Mouse (Mus musculus): Measurements from ENCODE around the gene Azin2. TPM values are rescaled to one million over a fixed set of nuclear protein-coding genes. Genes with fewer than 3 reads are reported as not detected.

The Azin2 gene
- polyA plus RNA-seq, 1 experiment from 2014 or later: 20.1 TPM

DNA sequence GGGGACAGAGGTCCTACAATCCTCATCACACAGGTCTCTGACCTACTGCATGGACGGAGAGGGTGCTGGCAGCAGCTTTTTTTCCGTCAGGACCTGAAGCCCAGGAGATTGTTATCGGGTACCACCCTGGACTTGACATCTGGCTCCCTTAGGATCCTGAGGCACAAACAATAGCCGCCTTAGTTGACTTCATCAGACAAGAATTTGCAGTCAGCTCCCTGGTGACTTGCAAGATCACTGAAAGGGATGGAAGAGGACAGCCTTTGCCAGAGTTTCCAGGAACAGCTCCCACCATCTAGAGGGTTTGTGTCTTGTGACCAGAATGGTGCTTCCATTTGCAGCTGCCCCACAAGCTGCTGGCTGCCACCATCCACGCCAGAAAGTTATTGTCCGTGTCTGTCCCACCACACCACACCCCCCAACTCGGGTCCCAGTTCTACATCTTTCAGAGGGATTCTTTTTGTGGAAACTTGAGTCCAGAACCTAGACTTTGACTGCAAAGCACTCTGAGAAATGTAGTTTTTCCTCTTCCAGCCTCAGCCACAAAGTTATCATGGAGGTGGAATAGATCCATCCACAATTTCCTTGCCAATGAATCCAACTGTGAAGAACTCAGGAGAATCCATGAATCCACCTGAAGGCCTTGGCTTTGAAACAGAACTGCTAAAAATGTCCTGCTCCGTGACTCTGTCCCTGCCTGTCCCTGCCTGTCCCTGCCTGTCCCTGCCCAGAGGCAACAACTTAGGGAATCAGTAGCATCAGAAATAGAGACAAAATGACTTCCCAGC, 51.8 kb downstream of the Azin2 start:
- DNase-seq (ENCODE audit: low spot score) (no peak), ATAC-seq (ENCODE audit: low FRiP score) (no peak)
- Histone ChIP-seq H3K4me2 (replicated peaks) (no peak overlapping the region), H3K9me3 (ENCODE audit: control insufficient read depth, low read length) (no peaks in the 10 kb centered on the region), H3K27me3 (ENCODE audit: control insufficient read depth, insufficient read depth, low read length) (no peaks in the 10 kb centered on the region), H3K9ac (no peak overlapping the region), H3K36me3 (replicated peaks; ENCODE audit: control insufficient read depth, insufficient read depth) (peaks cover 26% of the 10 kb centered on the region), H3K4me1 (replicated peaks; ENCODE audit: control insufficient read depth, insufficient read depth, low read length) (no peaks in the 10 kb centered on the region), H3K27ac (no peak overlapping the region), H3K4me3 (replicated peaks; ENCODE audit: low read length) (no peak overlapping the region)
- WGBS: 78% methylated on average over 8 of the region's 8 CpGs

DNA sequence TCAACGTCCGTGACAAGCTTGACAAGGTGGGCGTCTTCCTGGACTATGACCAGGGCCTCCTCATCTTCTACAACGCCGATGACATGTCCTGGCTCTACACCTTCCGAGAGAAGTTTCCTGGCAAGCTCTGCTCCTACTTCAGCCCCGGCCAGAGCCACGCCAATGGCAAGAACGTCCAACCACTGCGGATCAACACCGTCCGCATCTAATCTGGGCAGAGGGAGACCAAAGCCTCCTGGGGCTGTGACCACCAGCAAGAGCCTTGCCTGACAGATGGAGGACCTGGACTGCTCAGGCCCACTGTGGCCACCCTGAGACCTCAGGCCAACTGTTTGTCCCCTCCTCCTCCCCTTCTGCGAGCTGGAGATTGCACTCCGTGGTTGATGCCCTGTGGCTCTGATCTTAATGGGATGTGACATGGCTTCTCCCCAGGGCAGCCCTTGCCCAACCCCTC, 52.8 kb downstream of the Azin2 start:
- Histone ChIP-seq H3K9ac (no peak overlapping the region), H3K4me1 (replicated peaks; ENCODE audit: control insufficient read depth, insufficient read depth, low read length) (peaks cover 1% of the 10 kb centered on the region; the same call in 1 of the 2 replicates), H3K4me2 (replicated peaks) (no peak overlapping the region), H3K27ac (no peak overlapping the region), H3K36me3 (replicated peaks; ENCODE audit: control insufficient read depth, insufficient read depth) (peaks cover 26% of the 10 kb centered on the region), H3K4me3 (replicated peaks; ENCODE audit: low read length) (no peak overlapping the region), H3K27me3 (ENCODE audit: control insufficient read depth, insufficient read depth, low read length) (no peaks in the 10 kb centered on the region), H3K9me3 (ENCODE audit: control insufficient read depth, low read length) (no peaks in the 10 kb centered on the region)
- WGBS: 88% methylated on average over 14 of the region's 14 CpGs
- ATAC-seq (ENCODE audit: low FRiP score) (no peak), DNase-seq (ENCODE audit: low spot score) (no peak)

DNA sequence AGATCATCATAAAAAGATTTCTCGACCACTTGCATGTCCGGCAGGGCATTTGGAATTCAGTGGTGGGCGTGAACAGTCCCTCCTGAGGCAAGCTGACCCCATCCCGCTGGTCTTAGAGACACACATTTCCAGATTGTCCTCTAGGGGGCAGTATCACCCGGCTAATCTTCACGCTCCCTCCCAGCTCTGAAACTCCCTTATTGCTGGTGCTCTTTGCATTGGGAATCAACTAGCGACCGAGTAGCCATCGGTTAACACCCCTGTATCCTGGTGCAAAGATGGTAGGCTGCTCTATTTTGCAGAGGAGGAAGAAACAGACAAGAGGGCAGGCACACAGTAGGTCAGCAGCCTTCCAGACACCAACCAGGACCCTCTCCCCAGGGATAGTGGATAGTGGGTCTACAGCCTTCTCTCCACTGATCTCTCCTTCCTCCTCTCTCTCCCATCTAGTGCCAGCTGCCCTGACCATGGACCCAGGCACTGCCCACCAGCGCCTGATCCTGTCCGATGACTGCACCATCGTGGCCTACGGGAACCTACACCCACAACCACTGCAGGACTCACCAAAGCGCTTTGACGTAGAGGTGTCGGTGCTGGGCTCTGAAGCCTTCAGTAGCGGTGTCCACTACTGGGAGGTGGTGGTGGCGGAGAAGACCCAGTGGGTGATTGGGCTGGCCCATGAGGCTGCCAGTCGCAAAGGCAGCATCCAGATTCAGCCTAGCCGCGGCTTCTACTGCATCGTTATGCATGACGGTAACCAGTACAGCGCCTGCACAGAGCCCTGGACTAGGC, 53.5 kb downstream of the Azin2 start:
- Histone ChIP-seq H3K4me1 (replicated peaks; ENCODE audit: control insufficient read depth, insufficient read depth, low read length) (peaks cover 8% of the 10 kb centered on the region; the same call in 1 of the 2 replicates), H3K27me3 (ENCODE audit: control insufficient read depth, insufficient read depth, low read length) (no peaks in the 10 kb centered on the region), H3K4me3 (replicated peaks; ENCODE audit: low read length) (no peak overlapping the region), H3K9me3 (ENCODE audit: control insufficient read depth, low read length) (no peaks in the 10 kb centered on the region), H3K9ac (no peak overlapping the region), H3K36me3 (replicated peaks; ENCODE audit: control insufficient read depth, insufficient read depth) (peaks cover 30% of the 10 kb centered on the region), H3K4me2 (replicated peaks) (no peak overlapping the region), H3K27ac (no peak overlapping the region)
- ATAC-seq (ENCODE audit: low FRiP score) (no peak), DNase-seq (ENCODE audit: low spot score) (peak; percentile 70)
- 64% methylated on average over 24 of the region's 24 CpGs for WGBS

- Histone ChIP-seq H3K9me3 (ENCODE audit: control insufficient read depth, low read length) (no peaks in the 10 kb centered on the region), H3K27ac (no peak overlapping the region), H3K4me1 (replicated peaks; ENCODE audit: control insufficient read depth, insufficient read depth, low read length) (peaks cover 8% of the 10 kb centered on the region; the same call in 1 of the 2 replicates), H3K4me3 (replicated peaks; ENCODE audit: low read length) (no peak overlapping the region), H3K9ac (no peak overlapping the region), H3K36me3 (replicated peaks; ENCODE audit: control insufficient read depth, insufficient read depth) (peaks cover 44% of the 10 kb centered on the region), H3K4me2 (replicated peaks) (no peak overlapping the region), H3K27me3 (ENCODE audit: control insufficient read depth, insufficient read depth, low read length) (no peaks in the 10 kb centered on the region)
- 75% methylated on average over 12 of the region's 12 CpGs for WGBS
- DNase-seq (ENCODE audit: low spot score): no peak
- no peak for ATAC-seq (ENCODE audit: low FRiP score)
Measured at GRCm38 (mm10) chr4:128907238-128907968, 54.8 kb downstream of the Azin2 start.

- Histone ChIP-seq H3K4me2 (replicated peaks) (no peak overlapping the region), H3K27ac (no peak overlapping the region), H3K4me3 (replicated peaks; ENCODE audit: low read length) (no peak overlapping the region), H3K27me3 (ENCODE audit: control insufficient read depth, insufficient read depth, low read length) (no peaks in the 10 kb centered on the region), H3K9me3 (ENCODE audit: control insufficient read depth, low read length) (no peaks in the 10 kb centered on the region), H3K9ac (no peak overlapping the region), H3K4me1 (replicated peaks; ENCODE audit: control insufficient read depth, insufficient read depth, low read length) (peaks cover 8% of the 10 kb centered on the region; the same call in 1 of the 2 replicates), H3K36me3 (replicated peaks; ENCODE audit: control insufficient read depth, insufficient read depth) (peaks cover 49% of the 10 kb centered on the region)
- DNase-seq (ENCODE audit: low spot score): no peak
- ATAC-seq (ENCODE audit: low FRiP score): no peak
- WGBS: 51% methylated on average over 8 of the region's 8 CpGs
Measured at GRCm38 (mm10) chr4:128906757-128907156, 55.5 kb downstream of the Azin2 start.

GRCm38 (mm10) chr4:128905251-128905650, 57.0 kb downstream of the Azin2 start:
- WGBS: 33% methylated on average over 8 of the region's 8 CpGs
- H3K4me1 ChIP-seq (replicated peaks; ENCODE audit: control insufficient read depth, insufficient read depth, low read length): peaks cover 9% of the 10 kb centered on the region; the same call in 1 of the 2 replicates
- DNase-seq (ENCODE audit: low spot score): no peak

DNA sequence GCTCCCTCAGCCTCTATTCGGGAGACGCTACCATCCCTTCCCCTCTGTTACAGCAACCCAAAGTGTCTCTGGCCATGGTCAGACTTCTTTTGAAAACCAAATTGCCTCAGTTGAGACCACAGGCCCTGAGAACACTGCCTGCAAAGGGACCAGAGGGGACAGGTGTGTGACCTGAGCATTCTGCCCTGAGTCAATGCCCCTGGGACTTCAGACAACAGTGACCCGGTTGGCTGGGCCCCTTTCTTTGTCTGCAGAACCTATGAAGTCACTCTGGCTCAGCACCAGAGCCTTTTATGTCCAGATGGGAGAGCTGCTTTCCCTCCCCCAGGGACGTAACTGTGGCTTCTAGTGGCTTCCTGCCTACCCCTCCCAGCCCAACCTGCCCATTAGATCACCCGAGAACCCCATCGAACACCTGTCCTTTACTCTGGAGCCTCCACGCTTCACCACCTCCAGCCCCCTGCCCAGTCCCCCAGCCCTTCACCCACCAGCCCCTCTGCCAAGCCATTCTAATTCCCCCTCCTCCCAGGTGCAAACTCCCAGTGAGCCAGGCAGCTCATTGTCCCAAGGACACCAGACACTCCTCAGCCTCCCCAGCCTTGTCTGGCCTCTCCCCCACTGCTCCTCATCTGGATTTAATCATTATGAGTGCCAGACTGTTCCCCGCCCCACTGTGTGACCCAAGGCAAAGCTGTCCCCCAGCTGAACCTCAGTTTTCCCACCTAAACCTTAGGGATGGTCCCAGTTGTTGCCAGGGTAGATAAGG, 58.0 kb downstream of the Azin2 start:
- Histone ChIP-seq H3K27me3 (ENCODE audit: control insufficient read depth, insufficient read depth, low read length) (no peaks in the 10 kb centered on the region), H3K4me1 (replicated peaks; ENCODE audit: control insufficient read depth, insufficient read depth, low read length) (peaks cover 20% of the 10 kb centered on the region), H3K4me2 (replicated peaks) (no peak overlapping the region), H3K36me3 (replicated peaks; ENCODE audit: control insufficient read depth, insufficient read depth) (peaks cover 40% of the 10 kb centered on the region), H3K9ac (no peak overlapping the region), H3K27ac (peak overlapping the region; percentile 32; the same call in 1 of the 2 replicates), H3K4me3 (replicated peaks; ENCODE audit: low read length) (no peak overlapping the region), H3K9me3 (ENCODE audit: control insufficient read depth, low read length) (no peaks in the 10 kb centered on the region)
- ATAC-seq (ENCODE audit: low FRiP score) (no peak), DNase-seq (ENCODE audit: low spot score) (no peak)
- WGBS: 60% methylated on average over 8 of the region's 8 CpGs

More at GRCm38 (mm10) chr4:128905251-128905650, 57.0 kb downstream of the Azin2 start:
- H3K36me3 ChIP-seq (replicated peaks; ENCODE audit: control insufficient read depth, insufficient read depth): peaks cover 50% of the 10 kb centered on the region
- H3K9me3 ChIP-seq (ENCODE audit: control insufficient read depth, low read length): no peaks in the 10 kb centered on the region
- no peaks in the 10 kb centered on the region for H3K27me3 ChIP-seq (ENCODE audit: control insufficient read depth, insufficient read depth, low read length)
- no peak overlapping the region for H3K4me2 ChIP-seq (replicated peaks)
- ATAC-seq (ENCODE audit: low FRiP score): no peak
- no peak overlapping the region for H3K27ac ChIP-seq
- no peak overlapping the region for H3K4me3 ChIP-seq (replicated peaks; ENCODE audit: low read length)
- no peak overlapping the region for H3K9ac ChIP-seq

GRCm38 (mm10) chr4:128902390-128902789, 59.9 kb downstream of the Azin2 start:
- ATAC-seq (ENCODE audit: low FRiP score) (no peak), DNase-seq (ENCODE audit: low spot score) (no peak)
- no peak overlapping the region for H3K9ac ChIP-seq
- H3K27me3 ChIP-seq (ENCODE audit: control insufficient read depth, insufficient read depth, low read length): no peaks in the 10 kb centered on the region
- no peak overlapping the region for H3K27ac ChIP-seq
- peaks cover 36% of the 10 kb centered on the region for H3K36me3 ChIP-seq (replicated peaks; ENCODE audit: control insufficient read depth, insufficient read depth)
- WGBS: 90% methylated on average over 8 of the region's 8 CpGs
- peaks cover 31% of the 10 kb centered on the region for H3K4me1 ChIP-seq (replicated peaks; ENCODE audit: control insufficient read depth, insufficient read depth, low read length)
- no peak overlapping the region for H3K4me2 ChIP-seq (replicated peaks)
- no peaks in the 10 kb centered on the region for H3K9me3 ChIP-seq (ENCODE audit: control insufficient read depth, low read length)
- H3K4me3 ChIP-seq (replicated peaks; ENCODE audit: low read length): no peak overlapping the region
